ENCODE assay signal across 8 mouse cellular contexts in the genomic region with DNA sequence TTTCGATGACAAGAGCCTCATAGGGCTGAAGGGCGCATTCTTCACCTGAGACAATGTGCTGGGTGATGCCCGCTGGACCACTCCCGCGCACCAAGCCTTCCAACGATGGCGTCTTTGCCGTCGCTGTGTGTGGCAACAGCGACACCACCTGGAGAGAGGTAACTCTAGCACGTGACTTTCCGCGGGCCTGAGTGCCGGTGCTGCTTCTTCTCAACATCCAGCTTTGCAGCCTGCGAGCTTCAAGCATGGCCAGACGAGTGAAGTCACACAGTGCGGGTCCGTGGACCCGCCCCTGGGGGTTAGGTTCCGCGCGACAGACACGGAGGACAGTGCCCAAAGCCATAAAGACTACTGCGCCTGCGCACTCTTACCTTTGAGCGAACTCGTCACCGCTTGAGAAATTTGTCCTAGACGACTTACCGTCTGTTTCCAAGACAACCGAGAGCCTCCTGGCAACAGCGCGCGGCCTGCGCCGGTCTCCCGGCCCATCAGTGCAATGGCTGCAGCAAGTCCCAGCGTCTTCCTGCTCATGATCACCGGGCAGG. TPM values are rescaled to one million over a fixed set of nuclear protein-coding genes. Genes with fewer than 3 reads are reported as not detected.
DNase-seq lines count a peak whose midpoint lies in the region; ATAC-seq and TF ChIP-seq lines count a peak whose summit lies in the region.

A gene (plus strand): TSS at position 432 of the 545 bp plus-strand sequence.

- no peaks in the 10 kb centered on the region for H3K9me3 ChIP-seq in hindbrain, embryonic 13.5 days

- CTCF ChIA-PET in Patski (lab: Charles Lee) = interaction anchor here (0.7 to 6.8 kb wide), 18 partner anchors 10 to 380 kb away, joined by 3 to 43 read pairs (median 4); a partner anchor contains a TSS

- peak within 1 kb of the TSS; percentile 93 for H3K27ac ChIP-seq in hindbrain, embryonic 13.5 days

- H3K4me3 ChIP-seq in hindbrain, embryonic 13.5 days = peak within 1 kb of the TSS; percentile 67

- in situ Hi-C loops in Patski (cut with MboI; ENCODE audit: low pct_unique_long_range_greater_than_20kb) = loop anchor here (5.0 kb wide), 3 partner anchors 92 to 213 kb away; no protein-coding TSS in a partner anchor

- peaks cover 26% of the 10 kb centered on the region for H3K4me1 ChIP-seq in hindbrain, embryonic 13.5 days (replicated peaks)

- H3K4me2 ChIP-seq in hindbrain, embryonic 13.5 days = peak within 1 kb of the TSS; percentile 67

- peak; percentile 99 for TF ChIP-seq CTCF in Patski (IDR thresholded peaks at IDR 0.05)

- peak; percentile 62 for ATAC-seq in Patski
- ATAC-seq in hindbrain, embryonic 13.5 days (ENCODE audit: low FRiP score) = peak; percentile 95

- WGBS in hindbrain, embryonic 13.5 days = under 1% methylated on average over 39 of the region's 39 CpGs

- POLR2A ChIA-PET in Patski (lab: Charles Lee) = interaction anchor here (0.7 to 2.9 kb wide), 4 partner anchors 11 to 114 kb away, joined by 3 to 11 read pairs (median 4); no protein-coding TSS in a partner anchor

- peak; percentile 87 for DNase-seq in Patski (ENCODE audit: low read depth, low spot score)
- peak; percentile 98 to 99 for DNase-seq in cerebellum, postnatal 14 days
- DNase-seq in frontal cortex, postnatal 14 days (ENCODE audit: low spot score in 2 of 2) = peak; percentile 96 to 97
- peak; percentile 96 to 97 for DNase-seq in layer of hippocampus, postnatal 25 days (ENCODE audit: extremely low spot score in 1 of 2, low spot score in 1 of 2)
- DNase-seq in lung, postnatal 25 days (ENCODE audit: low spot score) = peak; percentile 96
- DNase-seq in retina, embryonic 14.5 days (ENCODE audit: low spot score) = peak; percentile 99
- peak; percentile 94 for DNase-seq in thymus, postnatal 4 days

- H3K36me3 ChIP-seq in hindbrain, embryonic 13.5 days = peaks cover 12% of the 10 kb centered on the region

- H3K9ac ChIP-seq in hindbrain, embryonic 13.5 days = peak within 1 kb of the TSS; percentile 80

- no peaks in the 10 kb centered on the region for H3K27me3 ChIP-seq in Patski
- no peaks in the 10 kb centered on the region for H3K27me3 ChIP-seq in hindbrain, embryonic 13.5 days

RNA-seq across cellular contexts. Expression of the gene that starts here (rescaled TPM):
- polyA plus RNA-seq in Patski (2021) = 100 TPM
- polyA plus RNA-seq in hindbrain, embryonic 13.5 days (2015; fragmentation: Nextera tagmentation; extraction: Ambion mirVana) = 41.0 and 43.4 TPM in 2 replicates
- 10 to 100 TPM; 43.3 to 45.9 TPM for total RNA-seq in layer of hippocampus, postnatal 25 days (2021)

Comparison
In these comparisons a context has a peak if more than half of its experiments do, and no peak if none do; other contexts are left out.
1. Peak in every context shown above with its lines: DNase-seq, ATAC-seq, H3K4me3 ChIP-seq and H3K27ac ChIP-seq.